Mouse (Mus musculus) liver, embryonic 14 days (tissue): ENCODE results near the gene Gpalpp1. TPM values are rescaled to one million over a fixed set of nuclear protein-coding genes. Genes with fewer than 3 reads are reported as not detected.

Experiments used
- polyA plus RNA-seq: library from polyadenylated mRNA; depleted of rRNA; stranded (reverse); fragments of >200 nt; gene quantifications from 2 replicates; pipeline ENCODE4 v1.2.3, GENCODE M21; 2012; rRNA removed

Gpalpp1 gene
- 4.1 and 4.7 TPM in 2 replicates for polyA plus RNA-seq

GRCm38 (mm10) chr14:76110396-76111221 lies at the start of gene Gpalpp1, which contains the start of gene Nufip1:
Gene Gpalpp1, minus strand, starts transcription at chr14:76110760.
Gene Nufip1, plus strand, starts transcription at chr14:76110891.

Other genes starting within 250 kb of the Gpalpp1 start
- gene Kctd4, start 155.8 kb downstream of the Gpalpp1 start, polyA plus RNA-seq, result not detected in 2 replicates
- 16.3 TPM in 2 replicates for gene Gtf2f2, start 99.9 kb downstream of the Gpalpp1 start, polyA plus RNA-seq
- 3.3 and 3.7 TPM in 2 replicates for gene Nufip1, start 131 bp upstream of the Gpalpp1 start, polyA plus RNA-seq